Mouse (Mus musculus): Measurements from ENCODE around the gene Stam2.

DNA sequence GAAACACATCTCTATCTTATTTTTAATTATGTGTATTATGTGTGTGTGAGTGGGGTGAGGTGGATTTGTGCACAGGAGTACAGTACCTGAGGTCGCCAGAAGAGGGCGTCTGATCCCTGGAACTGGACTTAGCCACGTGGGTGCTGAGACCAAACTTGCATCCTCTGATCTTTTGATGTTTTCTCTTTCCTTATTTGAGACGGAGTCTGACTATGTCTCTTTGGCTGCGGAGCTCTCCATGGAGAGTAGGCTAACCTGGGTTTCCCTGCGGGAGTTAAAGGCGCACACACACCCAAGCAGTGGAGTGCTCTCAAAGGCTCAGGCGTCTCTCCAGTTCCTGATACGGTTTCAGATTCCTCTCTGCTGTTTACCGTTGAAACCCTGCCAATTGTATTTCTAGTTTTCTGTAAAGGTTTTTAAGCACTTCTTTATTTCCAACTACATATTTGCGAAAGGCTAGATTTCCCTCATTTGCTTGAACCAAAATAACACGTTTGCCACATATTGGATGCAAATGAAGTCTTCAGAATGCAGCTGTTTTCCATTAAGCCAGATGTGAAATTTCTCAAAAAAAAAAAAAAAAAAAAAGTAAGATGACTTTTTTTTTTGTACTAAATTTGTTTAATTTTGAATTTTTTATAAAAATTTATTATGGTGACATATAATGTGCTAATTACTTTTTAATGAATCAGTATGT, 21.1 kb upstream of the Stam2 start:
- no peak for TF ChIP-seq GATA1 (IDR thresholded peaks at IDR 0.05; ENCODE audit: borderline replicate concordance, low read length)
- no peak for TF ChIP-seq FLI1 (IDR thresholded peaks at IDR 0.05; ENCODE audit: low read length)

Measured in megakaryocyte, embryonic 14.5 days (primary cell).